Mouse (Mus musculus) right cerebral cortex, adult 18-20 months (tissue): ENCODE results near the gene Chrna9.

Source experiments
- DNase-seq: peaks from one replicate; pipeline ENCODE4 v3.0.0; 2022; ENCODE audit warnings: mixed read lengths

Gene Chrna9

DNA sequence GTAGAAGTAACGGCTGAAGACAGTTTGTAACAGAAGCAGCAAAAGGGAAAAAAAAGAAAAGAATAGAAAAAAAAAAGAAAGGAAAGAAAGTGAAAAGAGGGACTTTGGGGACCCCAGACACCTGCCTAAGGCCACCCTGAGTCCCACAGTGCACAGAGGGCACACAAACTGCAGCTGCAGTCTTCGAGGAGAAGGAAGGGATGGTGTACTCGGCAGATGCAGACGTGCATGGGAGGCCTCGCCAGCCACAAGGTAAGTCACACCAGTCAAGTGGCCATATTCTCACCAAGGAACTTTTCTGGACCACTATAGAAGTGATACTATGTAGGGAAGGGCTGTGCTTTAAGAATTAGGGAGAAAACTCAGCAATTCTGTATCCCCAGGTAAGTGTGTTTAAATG, at the start of gene Chrna9:
Chrna9 (plus strand) TSS at position 139 of the 400 bp plus-strand sequence.
- no peak for DNase-seq

GRCm38 (mm10) chr5:65885699-65886443, 48.9 kb upstream of the Chrna9 start:
- DNase-seq = no peak

DNA sequence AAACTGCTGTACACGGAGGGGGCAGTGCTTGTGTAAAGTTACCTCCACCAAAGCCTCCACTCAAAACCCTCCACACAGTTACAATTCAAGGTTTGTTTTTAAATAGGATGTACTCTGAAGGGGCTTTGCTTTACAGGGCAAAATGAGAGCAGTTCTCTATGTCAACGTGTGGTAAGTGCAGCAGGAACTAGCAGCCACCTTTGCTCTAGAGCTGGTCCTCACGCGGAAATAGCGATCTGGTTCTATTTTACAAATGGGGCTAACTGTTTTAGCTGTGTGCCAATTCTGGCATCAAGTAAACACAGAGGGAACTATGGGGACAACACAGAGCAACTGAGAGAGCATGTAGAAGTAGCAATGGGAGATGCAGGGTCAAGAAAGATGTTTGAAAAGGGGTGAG, 46.6 kb upstream of the Chrna9 start:
- no peak for DNase-seq

DNA sequence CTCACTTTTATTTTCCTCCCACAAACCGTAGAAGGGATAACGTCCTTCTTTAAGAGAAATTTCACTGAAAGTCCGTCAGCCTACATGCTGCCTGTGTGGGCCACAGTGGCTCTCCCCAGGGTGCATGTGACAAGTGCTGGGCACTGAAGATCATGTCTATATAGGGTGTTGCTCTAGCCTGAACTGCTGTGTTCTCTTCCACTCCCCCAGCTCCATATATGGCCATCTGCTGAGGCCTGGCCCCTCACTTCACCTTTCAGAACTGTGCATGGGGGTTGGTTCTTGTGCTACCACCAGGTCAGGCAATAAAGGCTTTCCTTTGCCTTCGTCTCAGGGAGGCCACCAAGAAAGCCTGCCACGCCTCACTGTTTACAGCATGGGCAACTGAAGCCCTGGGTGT, 45.7 kb upstream of the Chrna9 start:
- no peak for DNase-seq

GRCm38 (mm10) chr5:65891251-65891826, 43.4 kb upstream of the Chrna9 start:
- no peak for DNase-seq

DNA sequence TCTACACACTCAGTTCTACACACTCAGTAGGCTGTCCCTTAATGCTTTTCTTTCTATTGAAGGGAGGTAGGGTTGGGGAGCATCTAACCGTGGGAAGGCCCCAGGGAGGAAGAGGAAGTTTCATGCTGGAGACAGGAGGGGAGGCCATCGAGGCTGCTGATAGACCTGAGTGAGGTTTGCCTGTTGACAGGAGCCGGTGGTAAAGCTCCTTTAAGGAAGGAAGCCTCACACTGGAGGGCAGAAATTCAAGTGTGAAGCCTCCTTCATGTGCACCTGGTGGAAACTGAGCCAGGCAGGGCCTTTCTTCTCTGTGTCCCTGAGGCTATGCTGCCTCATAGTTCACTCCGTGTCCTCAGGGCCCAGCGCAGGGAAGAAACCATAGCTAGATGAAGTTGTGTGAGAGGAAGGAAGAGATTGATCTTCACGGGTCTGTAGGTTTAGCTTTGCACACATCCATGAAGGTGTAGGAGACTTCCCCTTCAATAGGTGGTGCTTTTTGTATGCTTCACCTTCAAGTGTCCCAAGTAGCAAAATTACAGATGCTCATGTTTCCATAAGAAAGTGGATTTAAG, 39.5 kb upstream of the Chrna9 start:
- no peak for DNase-seq

GRCm38 (mm10) chr5:65895764-65896163, 39.0 kb upstream of the Chrna9 start:
- no peak for DNase-seq

DNA sequence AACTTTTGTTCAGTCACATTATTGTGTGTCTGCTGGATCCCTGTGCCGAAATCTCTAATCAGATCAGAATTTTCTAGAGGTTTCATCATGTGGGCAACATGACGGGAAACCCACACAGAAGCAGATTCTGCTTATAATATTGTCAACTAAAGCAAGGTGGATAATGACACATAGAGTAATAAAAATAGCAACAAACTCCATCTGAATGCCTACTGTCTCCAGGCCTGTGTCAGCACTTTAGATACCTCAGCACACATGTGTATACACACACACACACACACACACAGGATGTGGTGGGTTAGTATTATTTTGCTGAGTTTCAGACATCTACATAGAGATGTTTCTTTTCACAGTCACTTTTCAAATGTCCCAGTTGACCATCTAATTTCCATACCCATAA, 37.0 kb upstream of the Chrna9 start:
- DNase-seq = no peak

- no peak for DNase-seq
Observed at GRCm38 (mm10) chr5:65898683-65899082, 36.0 kb upstream of the Chrna9 start.

- no peak for DNase-seq
Observed at GRCm38 (mm10) chr5:65900113-65900512, 34.6 kb upstream of the Chrna9 start.

GRCm38 (mm10) chr5:65900862-65901265, 33.9 kb upstream of the Chrna9 start:
- no peak for DNase-seq

DNA sequence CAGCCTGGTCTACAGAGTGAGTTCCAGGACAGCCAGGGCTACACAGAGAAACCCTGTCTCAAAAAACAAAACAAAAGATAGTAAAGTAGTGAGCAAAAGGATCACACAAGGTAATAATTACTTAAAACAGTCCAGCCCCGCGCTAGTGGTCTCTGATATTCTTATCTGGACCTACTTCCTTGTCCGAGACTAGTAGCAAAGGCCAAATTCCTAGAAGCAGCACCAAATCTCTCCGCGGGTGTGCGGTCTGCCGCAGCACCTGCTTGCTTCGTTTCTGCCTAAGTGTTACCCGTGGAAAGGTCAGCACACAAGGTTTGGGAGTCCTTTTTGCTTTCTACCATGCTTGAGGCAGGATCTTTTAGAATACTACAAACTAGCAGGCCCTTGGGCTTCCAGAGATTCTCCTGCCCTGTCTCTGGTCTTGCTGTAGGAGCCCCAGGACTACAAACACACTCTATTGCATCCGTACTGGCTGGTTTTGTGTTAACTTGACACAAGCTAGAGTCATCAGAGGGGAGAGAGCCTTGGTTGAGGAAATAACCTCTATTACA, 32.8 kb upstream of the Chrna9 start:
- no peak for DNase-seq

- no peak for DNase-seq
Observed at GRCm38 (mm10) chr5:65902811-65903210, 31.9 kb upstream of the Chrna9 start.

- no peak for DNase-seq
Observed at GRCm38 (mm10) chr5:65904476-65904875, 30.2 kb upstream of the Chrna9 start.

- DNase-seq = no peak
Observed at GRCm38 (mm10) chr5:65908751-65909150, 26.0 kb upstream of the Chrna9 start.

GRCm38 (mm10) chr5:65909321-65909720, 25.4 kb upstream of the Chrna9 start:
- DNase-seq = peak; percentile 8

DNA sequence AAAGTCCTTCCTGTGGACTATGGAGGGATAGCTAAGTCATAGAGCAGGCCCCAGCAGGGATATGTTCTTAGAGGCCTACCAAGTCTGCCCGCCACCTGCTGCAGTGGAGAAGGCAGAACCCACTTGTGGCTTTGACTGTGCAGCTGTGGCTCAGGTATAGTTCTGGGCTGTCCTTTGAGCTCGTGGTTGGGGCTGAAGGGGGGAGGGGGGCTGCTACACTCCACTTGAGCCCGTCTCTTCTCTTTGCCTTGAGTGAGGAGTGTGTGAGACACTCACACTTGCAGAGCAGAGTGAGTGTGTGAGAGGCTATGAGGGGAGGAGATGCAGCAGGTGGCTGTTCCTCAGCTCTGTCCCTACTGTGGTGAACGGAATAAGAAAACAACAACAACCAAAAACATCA, 24.3 kb upstream of the Chrna9 start:
- DNase-seq = no peak

DNA sequence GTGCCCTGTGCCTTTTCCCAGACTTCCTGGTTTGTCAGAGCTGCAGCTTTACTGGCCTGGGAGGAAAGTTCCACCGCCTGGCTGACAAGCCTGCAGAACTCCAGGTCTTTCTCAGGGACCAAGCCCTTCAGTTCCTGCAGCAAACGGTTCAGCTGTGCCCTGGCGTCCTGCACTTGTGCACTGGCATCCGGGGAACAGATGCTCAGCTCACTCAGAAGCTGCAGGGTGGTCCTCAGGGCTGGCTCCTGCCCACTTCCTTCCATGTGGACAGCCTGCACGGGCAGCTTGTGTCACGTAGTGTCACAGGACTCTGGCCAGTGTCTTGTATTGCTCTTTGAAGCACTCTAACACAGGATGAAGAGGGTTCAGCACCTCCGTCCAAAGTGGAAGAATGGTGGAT, 23.0 kb upstream of the Chrna9 start:
- DNase-seq = no peak

DNA sequence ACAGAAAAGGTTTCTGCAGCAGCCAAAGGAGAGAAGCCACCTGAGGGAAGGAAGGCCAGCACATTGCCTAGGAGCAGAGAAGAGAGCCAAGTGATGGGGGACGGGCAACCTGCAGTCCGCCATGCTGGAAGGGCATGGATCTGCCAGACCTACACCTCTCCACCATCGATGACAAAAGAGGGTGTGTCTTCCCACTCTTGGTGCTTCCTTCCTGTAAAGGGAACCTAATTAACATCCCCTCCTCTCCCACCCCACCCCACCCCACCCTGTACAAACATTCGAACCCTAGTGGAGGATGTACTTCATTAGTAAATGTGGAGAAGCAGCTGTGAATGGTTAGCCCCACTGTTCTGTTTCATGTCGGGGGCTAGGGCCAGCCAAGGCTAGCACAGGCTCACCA, 22.5 kb upstream of the Chrna9 start:
- DNase-seq = no peak

GRCm38 (mm10) chr5:65913126-65913525, 21.6 kb upstream of the Chrna9 start:
- DNase-seq = no peak

DNA sequence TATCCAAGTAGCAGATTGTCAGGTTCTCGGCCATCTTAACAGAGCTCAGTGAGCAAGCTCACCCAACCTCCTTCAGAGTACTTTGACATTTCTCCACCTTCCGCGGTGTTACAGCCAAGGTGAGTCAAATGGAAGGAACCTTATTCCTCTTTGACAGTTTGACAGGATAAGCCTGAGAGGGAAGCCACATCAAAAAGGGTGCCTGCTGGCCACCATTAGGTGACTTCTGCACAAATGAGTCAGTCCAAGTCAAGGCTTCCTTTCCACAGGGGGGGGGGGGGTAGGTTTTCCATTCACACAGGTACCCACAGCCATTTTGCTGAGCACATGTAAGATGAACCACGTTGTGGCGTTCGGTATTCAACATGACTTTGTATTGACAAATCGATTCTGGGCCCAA, 20.4 kb upstream of the Chrna9 start:
- no peak for DNase-seq

- DNase-seq = no peak
Observed at GRCm38 (mm10) chr5:65916930-65917329, 17.8 kb upstream of the Chrna9 start.

- DNase-seq = no peak
Observed at GRCm38 (mm10) chr5:65918601-65919000, 16.1 kb upstream of the Chrna9 start.

DNA sequence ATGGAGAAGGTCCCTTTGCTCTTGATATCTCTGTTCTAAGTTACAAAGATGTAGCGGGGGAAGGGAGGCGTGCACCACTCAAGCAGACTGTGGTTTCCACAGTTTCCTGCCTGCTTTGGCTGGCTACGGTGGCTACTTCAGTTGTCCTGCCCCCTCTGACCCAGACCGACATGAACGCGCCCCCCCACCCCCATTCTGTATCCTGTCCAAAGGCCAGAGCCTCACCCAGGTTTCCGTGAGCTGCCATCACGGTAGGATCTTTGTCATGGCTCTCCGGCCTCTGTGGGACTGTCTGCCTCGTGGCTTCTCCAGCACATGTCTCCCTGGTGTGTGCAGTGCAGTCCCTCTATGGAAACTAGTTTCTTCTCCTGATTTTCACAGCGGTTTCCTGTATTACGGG, 15.4 kb upstream of the Chrna9 start:
- DNase-seq = no peak
